Mouse (Mus musculus): ENCODE results near the gene Unc5c.

The Unc5c gene

GRCm38 (mm10) chr3:141509772-141510171 is 44.8 kb downstream of the Unc5c start:
- in situ Hi-C loops (cut with MboI), result no loop called here

- in situ Hi-C loops (cut with MboI), result no loop called here
Measured at GRCm38 (mm10) chr3:141511253-141512038, 46.4 kb downstream of the Unc5c start.

- in situ Hi-C loops (cut with MboI), result no loop called here
Measured at GRCm38 (mm10) chr3:141528751-141529150, 63.7 kb downstream of the Unc5c start.

- in situ Hi-C loops (cut with MboI), result no loop called here
Measured at GRCm38 (mm10) chr3:141529599-141529998, 64.6 kb downstream of the Unc5c start.

GRCm38 (mm10) chr3:141533861-141534260 is 68.8 kb downstream of the Unc5c start:
- in situ Hi-C loops (cut with MboI), result no loop called here

- in situ Hi-C loops (cut with MboI), result no loop called here
Measured at GRCm38 (mm10) chr3:141536857-141537256, 71.8 kb downstream of the Unc5c start.

GRCm38 (mm10) chr3:141538120-141538519 is 73.1 kb downstream of the Unc5c start:
- in situ Hi-C loops (cut with MboI), result no loop called here

GRCm38 (mm10) chr3:141540749-141541148 is 75.7 kb downstream of the Unc5c start:
- in situ Hi-C loops (cut with MboI), result no loop called here

- in situ Hi-C loops (cut with MboI), result no loop called here
Measured at GRCm38 (mm10) chr3:141547341-141547814, 82.4 kb downstream of the Unc5c start.

- in situ Hi-C loops (cut with MboI), result no loop called here
Measured at GRCm38 (mm10) chr3:141549661-141550060, 84.6 kb downstream of the Unc5c start.

- in situ Hi-C loops (cut with MboI), result no loop called here
Measured at GRCm38 (mm10) chr3:141552960-141553359, 87.9 kb downstream of the Unc5c start.

GRCm38 (mm10) chr3:141557072-141557471 is 92.1 kb downstream of the Unc5c start:
- in situ Hi-C loops (cut with MboI), result no loop called here

- in situ Hi-C loops (cut with MboI), result no loop called here
Measured at GRCm38 (mm10) chr3:141575076-141575688, 110.2 kb downstream of the Unc5c start.

- in situ Hi-C loops (cut with MboI), result no loop called here
Measured at GRCm38 (mm10) chr3:141577382-141577781, 112.4 kb downstream of the Unc5c start.

- in situ Hi-C loops (cut with MboI), result no loop called here
Measured at GRCm38 (mm10) chr3:141581190-141581891, 116.3 kb downstream of the Unc5c start.

GRCm38 (mm10) chr3:141581892-141582214 is 116.8 kb downstream of the Unc5c start:
- in situ Hi-C loops (cut with MboI), result no loop called here

GRCm38 (mm10) chr3:141583180-141583579 is 118.2 kb downstream of the Unc5c start:
- in situ Hi-C loops (cut with MboI), result no loop called here

- in situ Hi-C loops (cut with MboI), result no loop called here
Measured at GRCm38 (mm10) chr3:141589392-141590012, 124.5 kb downstream of the Unc5c start.

GRCm38 (mm10) chr3:141593249-141593648 is 128.2 kb downstream of the Unc5c start:
- in situ Hi-C loops (cut with MboI), result no loop called here

- in situ Hi-C loops (cut with MboI), result no loop called here
Measured at GRCm38 (mm10) chr3:141594120-141594519, 129.1 kb downstream of the Unc5c start.

- in situ Hi-C loops (cut with MboI), result no loop called here
Measured at GRCm38 (mm10) chr3:141595073-141595472, 130.1 kb downstream of the Unc5c start.

GRCm38 (mm10) chr3:141596461-141596860 is 131.4 kb downstream of the Unc5c start:
- in situ Hi-C loops (cut with MboI), result no loop called here

All from mature B cell (primary cell).